Mouse (Mus musculus) neural tube, embryonic 13.5 days (tissue): ENCODE measurements at regions not wholly inside any gene's neighbourhood (a gene's known extent, or its start where the extent isn't known, plus 50 kb on each side); places are given as distances from the start of the nearest gene placed in this dataset.
"Not testable (repeated sequence)": the region's sequence is repeated elsewhere in the genome, so short reads cannot be mapped to it uniquely, and the experiment has no call there.

Source experiments
- ATAC-seq: fragments of 200-750 bp; cut with Nextera tagmentation; 2 replicates; pipeline ENCODE4 v1.8.0; 2017; ENCODE audit warnings: low read depth, mild to moderate bottlenecking, moderate TSS enrichment, moderate library complexity
- H3K27ac ChIP-seq: fragments of 300-500 bp; sonication (generic); replicated peaks from 2 replicates; pipeline ENCODE4 v1.5.1; 2015; ENCODE audit warnings: moderate library complexity, mild to moderate bottlenecking, inconsistent platforms
- H3K27me3 ChIP-seq: fragments of 300-500 bp; sonication (generic); 2 replicates; pipeline ENCODE4 v1.6.1; 2015; ENCODE audit warnings: mild to moderate bottlenecking, inconsistent platforms
- H3K36me3 ChIP-seq: fragments of 300-500 bp; sonication (generic); 2 replicates; pipeline ENCODE4 v1.6.1; 2015; ENCODE audit warnings: mild to moderate bottlenecking, inconsistent platforms
- H3K4me1 ChIP-seq: fragments of 300-500 bp; sonication (generic); replicated peaks from 2 replicates; pipeline ENCODE4 v1.6.1; 2015; ENCODE audit warnings: inconsistent platforms
- H3K4me2 ChIP-seq: fragments of 300-500 bp; sonication (generic); 2 replicates; pipeline ENCODE4 v1.6.1; 2015; ENCODE audit warnings: inconsistent platforms, mild to moderate bottlenecking, moderate library complexity
- H3K4me3 ChIP-seq: fragments of 300-500 bp; sonication (generic); 2 replicates; pipeline ENCODE4 v1.5.1; 2015; ENCODE audit warnings: mild to moderate bottlenecking, inconsistent platforms
- H3K9ac ChIP-seq: fragments of 300-500 bp; sonication (generic); 2 replicates; pipeline ENCODE4 v1.6.1; 2015; ENCODE audit warnings: moderate library complexity, mild to moderate bottlenecking, inconsistent platforms
- H3K9me3 ChIP-seq: fragments of 300-500 bp; sonication (generic); 2 replicates; pipeline ENCODE4 v1.6.1; 2016; ENCODE audit warnings: inconsistent platforms
- WGBS: fragments of 180-500 bp; shearing (Covaris S2); methylation state at CpG from one replicate; pipeline ENCODE4 v1.1.7; 2015; 5-methylcytosine and 5-hydroxymethylcytosine counted together

DNA sequence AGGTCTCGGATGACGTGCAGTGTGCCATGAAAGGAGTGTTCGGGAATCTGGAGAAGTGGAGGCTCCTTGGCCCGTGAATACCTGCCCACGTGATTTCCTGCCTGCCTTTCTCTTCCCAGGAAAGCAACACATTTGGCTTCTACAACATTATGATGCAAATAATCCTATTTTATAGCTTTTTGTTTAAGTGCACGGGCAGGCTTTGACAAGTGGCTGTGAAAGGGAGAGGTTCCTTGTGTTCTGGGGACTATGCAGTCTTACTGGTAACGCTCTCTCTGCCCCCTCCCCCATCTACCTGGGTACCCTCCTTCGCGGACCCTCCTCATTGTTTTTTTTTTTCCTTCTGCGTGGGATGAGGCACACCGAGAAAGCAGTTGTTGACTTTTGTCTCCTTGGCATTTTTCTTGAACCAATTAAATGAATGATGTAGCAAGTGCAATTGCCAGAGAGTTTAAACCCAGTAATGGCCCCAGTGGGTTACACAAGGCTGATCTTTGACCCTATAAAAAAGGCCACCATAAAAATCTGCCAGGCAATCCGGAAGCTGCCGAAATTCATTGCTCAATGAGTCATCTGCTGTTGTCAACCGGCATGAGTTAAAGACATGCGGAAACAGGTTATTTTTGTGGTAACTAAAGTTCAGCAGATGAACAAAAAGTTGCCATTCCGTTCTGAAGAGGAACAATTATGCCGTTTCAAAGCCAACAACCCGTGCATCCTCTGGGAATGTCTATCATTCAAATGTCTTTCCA, 90.7 kb downstream of the Dusp6 start:
- 15% methylated on average over 18 of the region's 18 CpGs for WGBS
- Histone ChIP-seq H3K9me3 (no peaks in the 10 kb centered on the region), H3K4me2 (peak overlapping the region; percentile 43), H3K36me3 (no peaks in the 10 kb centered on the region), H3K4me3 (peak overlapping the region; percentile 10; the same call in 1 of the 2 replicates), H3K4me1 (peaks cover 12% of the 10 kb centered on the region; the same call in 1 of the 2 replicates), H3K27ac (no peak overlapping the region), H3K27me3 (no peaks in the 10 kb centered on the region), H3K9ac (no peak overlapping the region)
- ATAC-seq = no peak

DNA sequence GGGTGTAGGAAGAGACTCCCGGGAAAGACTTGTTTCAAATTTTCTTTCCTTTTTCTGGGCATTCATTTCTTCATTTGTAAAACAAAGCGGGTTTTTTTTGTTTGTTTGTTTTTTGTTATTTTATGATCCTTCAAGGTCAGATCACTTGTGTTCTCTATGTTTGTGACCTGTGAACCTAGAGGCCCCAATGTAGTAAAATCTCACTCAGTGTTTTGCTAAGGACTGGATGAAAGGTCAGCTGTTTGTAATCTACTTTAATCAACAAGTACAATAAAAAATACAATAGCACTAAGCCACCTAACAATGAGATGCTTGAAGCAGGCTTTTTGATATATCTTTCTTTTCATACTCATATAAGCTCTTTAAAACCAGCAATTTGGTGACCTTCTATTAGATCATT, 91.3 kb downstream of the Dusp6 start:
- WGBS = 61% methylated on average over 2 of the region's 2 CpGs
- H3K9me3 ChIP-seq = no peaks in the 10 kb centered on the region

DNA sequence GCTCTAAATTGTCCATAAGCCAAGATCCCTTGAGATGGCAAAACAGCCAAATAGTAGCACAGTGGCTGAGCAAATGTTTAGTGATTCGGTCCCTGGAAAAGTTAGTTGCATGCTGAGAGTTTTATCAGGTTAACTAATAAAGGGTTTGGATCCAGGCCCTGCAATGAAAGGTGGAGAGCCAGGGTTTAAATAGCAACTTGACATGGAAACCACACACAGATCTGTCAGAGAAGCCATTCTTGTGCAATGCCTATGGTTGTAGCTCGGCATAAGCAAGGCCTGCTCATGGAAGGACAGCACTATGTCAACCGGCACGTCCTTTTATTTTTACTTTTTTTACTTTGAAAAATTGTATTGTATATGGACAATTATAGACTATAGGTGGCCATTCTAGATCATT, 92.3 kb downstream of the Dusp6 start:
- Histone ChIP-seq H3K36me3 (no peaks in the 10 kb centered on the region), H3K27ac (no peak overlapping the region), H3K4me1 (peaks cover 12% of the 10 kb centered on the region; the same call in 1 of the 2 replicates), H3K4me3 (no peak overlapping the region), H3K4me2 (no peak overlapping the region), H3K9ac (no peak overlapping the region), H3K9me3 (no peaks in the 10 kb centered on the region), H3K27me3 (no peaks in the 10 kb centered on the region)
- ATAC-seq = no peak
- WGBS = 93% methylated on average over 4 of the region's 4 CpGs

More for the DNA sequence above, 91.3 kb downstream of the Dusp6 start:
- no peak for ATAC-seq
- Histone ChIP-seq H3K36me3 (no peaks in the 10 kb centered on the region), H3K4me2 (no peak overlapping the region), H3K27ac (no peak overlapping the region), H3K4me3 (no peak overlapping the region), H3K4me1 (peaks cover 12% of the 10 kb centered on the region; the same call in 1 of the 2 replicates), H3K27me3 (no peaks in the 10 kb centered on the region), H3K9ac (no peak overlapping the region)

DNA sequence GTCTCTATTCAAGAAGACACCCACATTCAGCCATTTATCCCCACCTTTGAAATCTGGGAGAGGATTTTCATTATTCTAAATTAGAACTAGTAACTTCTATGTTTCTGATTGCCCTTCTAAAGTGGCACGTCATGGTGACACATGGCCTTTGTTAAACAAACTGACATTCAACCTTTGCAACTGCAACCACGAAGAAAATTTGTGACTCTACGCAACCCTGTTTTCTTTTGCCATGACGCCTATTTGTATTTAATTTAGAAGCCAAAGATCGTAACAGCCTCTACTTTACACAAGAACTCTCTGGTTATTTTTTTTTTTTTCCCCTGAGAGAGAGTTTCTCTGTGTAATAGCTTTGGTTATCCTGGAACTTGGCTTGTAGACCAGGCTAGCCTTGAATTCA, 93.2 kb downstream of the Dusp6 start:
- Histone ChIP-seq H3K4me3 (no peak overlapping the region), H3K9ac (no peak overlapping the region), H3K4me2 (no peak overlapping the region), H3K27me3 (no peaks in the 10 kb centered on the region), H3K36me3 (no peaks in the 10 kb centered on the region), H3K4me1 (peaks cover 12% of the 10 kb centered on the region; the same call in 1 of the 2 replicates), H3K9me3 (no peaks in the 10 kb centered on the region), H3K27ac (no peak overlapping the region)
- no peak for ATAC-seq
- 79% methylated on average over 5 of the region's 5 CpGs for WGBS

DNA sequence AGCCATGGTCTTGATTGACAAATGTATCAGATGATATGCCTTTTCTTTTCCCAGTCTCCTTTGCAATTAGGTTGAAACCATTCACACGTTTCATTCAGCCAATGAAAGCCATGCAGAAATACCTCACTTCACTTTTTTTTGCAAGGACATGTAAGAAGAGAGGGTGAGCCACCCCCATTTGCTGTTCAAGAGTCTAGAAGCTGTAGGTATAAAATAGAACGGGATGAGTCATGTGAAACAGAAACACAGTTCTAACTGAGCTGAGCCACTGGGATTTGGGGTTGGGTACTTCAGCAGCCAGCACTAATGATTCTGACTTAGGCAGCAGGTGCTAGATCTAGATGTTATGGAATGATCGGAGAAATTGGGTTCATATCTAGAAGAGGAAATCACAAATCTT, 93.9 kb downstream of the Dusp6 start:
- H3K27me3 ChIP-seq = no peaks in the 10 kb centered on the region
- ATAC-seq = no peak
- WGBS = 79% methylated on average over 3 of the region's 3 CpGs

DNA sequence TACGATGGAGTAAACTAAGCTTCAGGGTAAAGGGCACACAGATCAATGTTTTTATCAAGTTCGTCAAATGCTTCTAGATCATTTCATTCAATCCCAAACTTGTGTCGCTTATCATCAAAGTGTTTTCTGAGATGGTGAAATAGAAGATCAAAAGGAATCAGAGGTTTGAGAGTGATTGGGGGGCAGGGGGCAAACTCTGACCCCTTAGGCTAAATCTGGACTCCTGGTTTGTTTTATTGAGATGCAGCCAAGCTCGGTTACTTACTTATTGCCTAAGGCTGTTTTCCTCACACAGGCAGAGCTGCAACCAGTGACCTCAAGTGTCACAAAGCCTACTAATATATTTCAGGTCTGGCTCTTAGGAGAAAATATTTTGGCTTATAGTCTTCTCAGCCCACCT, 94.3 kb downstream of the Dusp6 start:
- Histone ChIP-seq H3K4me2 (no peak overlapping the region), H3K9ac (no peak overlapping the region), H3K9me3 (no peaks in the 10 kb centered on the region), H3K36me3 (no peaks in the 10 kb centered on the region), H3K4me1 (peaks cover 12% of the 10 kb centered on the region; the same call in 1 of the 2 replicates), H3K27me3 (no peaks in the 10 kb centered on the region), H3K4me3 (no peak overlapping the region), H3K27ac (no peak overlapping the region)
- 82% methylated on average over 4 of the region's 4 CpGs for WGBS
- ATAC-seq = no peak

More for the DNA sequence above, 93.9 kb downstream of the Dusp6 start:
- Histone ChIP-seq H3K4me1 (peaks cover 12% of the 10 kb centered on the region; the same call in 1 of the 2 replicates), H3K9ac (no peak overlapping the region), H3K9me3 (no peaks in the 10 kb centered on the region), H3K36me3 (no peaks in the 10 kb centered on the region), H3K4me2 (no peak overlapping the region), H3K27ac (no peak overlapping the region), H3K4me3 (no peak overlapping the region)

DNA sequence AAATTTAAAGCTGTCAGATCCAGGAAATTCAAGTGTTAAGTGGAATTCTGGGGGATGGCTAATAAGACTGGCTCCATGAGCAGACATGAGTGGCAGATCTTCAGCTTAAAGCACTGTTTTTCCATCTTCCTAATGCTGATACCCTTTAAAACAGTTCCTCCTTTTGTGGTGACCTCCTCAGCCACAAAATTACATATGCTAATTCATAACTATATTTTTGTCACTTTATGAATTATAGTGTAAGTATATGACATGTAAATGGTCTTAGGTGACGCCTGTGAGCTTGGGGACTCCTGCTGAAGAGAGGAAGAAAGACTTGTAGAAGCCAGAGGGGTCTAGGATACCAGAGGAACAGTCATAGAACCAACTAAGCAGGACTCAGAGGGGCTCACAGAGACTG, 95.2 kb downstream of the Dusp6 start:
- WGBS = 79% methylated on average over 1 of the region's 1 CpGs
- no peaks in the 10 kb centered on the region for H3K9me3 ChIP-seq
- no peak overlapping the region for H3K4me2 ChIP-seq
- H3K27ac ChIP-seq = no peak overlapping the region
- no peak overlapping the region for H3K9ac ChIP-seq
- ATAC-seq = no peak
- H3K4me1 ChIP-seq = peaks cover 9% of the 10 kb centered on the region; the same call in 1 of the 2 replicates
- H3K27me3 ChIP-seq = no peaks in the 10 kb centered on the region
- no peaks in the 10 kb centered on the region for H3K36me3 ChIP-seq
- no peak overlapping the region for H3K4me3 ChIP-seq

DNA sequence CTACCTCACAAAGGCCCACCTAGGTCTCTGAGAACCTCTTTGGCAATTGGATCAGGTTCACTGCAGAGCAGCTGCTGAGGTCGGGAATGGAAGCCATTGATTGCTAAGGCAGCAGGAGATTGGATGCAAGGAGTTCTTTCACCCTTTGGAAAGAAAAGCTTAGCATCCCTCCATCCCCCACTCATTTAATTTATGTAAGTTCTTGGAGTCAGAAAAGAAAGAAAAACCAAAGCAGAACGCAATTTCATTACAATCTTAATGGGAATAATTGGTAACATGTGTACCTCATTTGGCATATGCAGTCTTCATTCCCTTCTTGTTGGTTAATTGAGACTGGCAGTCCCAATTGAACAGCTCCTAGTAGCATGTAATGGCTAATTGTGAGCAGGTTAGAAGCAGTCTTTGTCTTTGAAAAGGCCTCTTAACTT, 96.4 kb downstream of the Dusp6 start:
- no peaks in the 10 kb centered on the region for H3K9me3 ChIP-seq
- ATAC-seq = no peak
- H3K27ac ChIP-seq = no peak overlapping the region
- no peak overlapping the region for H3K4me3 ChIP-seq
- no peaks in the 10 kb centered on the region for H3K36me3 ChIP-seq
- H3K9ac ChIP-seq = no peak overlapping the region
- 42% methylated on average over 2 of the region's 2 CpGs for WGBS
- H3K4me1 ChIP-seq = no peaks in the 10 kb centered on the region
- no peak overlapping the region for H3K4me2 ChIP-seq
- no peaks in the 10 kb centered on the region for H3K27me3 ChIP-seq

DNA sequence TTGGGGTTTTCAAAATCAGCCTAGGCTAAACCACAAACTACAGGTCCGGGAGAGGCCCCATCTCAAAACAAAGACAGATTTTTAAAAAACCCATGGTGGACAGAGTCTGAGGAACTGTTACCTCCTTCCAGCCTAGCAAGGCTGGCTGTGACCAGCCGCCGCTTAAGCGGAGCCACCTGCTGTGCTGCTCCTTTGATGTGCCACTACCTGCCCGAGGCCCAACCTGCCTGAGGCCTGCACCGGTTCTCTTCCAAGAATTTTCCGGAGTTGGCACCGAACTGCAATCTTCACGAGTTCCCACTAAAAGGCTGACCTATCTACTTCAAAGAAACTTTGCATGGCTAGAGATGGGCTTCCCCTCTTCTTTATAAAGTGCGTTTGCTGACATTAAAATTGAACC, 97.6 kb downstream of the Dusp6 start:
- not testable (repeated sequence) for H3K27me3 ChIP-seq, H3K9me3 ChIP-seq, ATAC-seq, H3K36me3 ChIP-seq, H3K4me3 ChIP-seq, H3K4me1 ChIP-seq, H3K9ac ChIP-seq, H3K27ac ChIP-seq, H3K4me2 ChIP-seq
- 53% methylated on average over 10 of the region's 10 CpGs for WGBS

DNA sequence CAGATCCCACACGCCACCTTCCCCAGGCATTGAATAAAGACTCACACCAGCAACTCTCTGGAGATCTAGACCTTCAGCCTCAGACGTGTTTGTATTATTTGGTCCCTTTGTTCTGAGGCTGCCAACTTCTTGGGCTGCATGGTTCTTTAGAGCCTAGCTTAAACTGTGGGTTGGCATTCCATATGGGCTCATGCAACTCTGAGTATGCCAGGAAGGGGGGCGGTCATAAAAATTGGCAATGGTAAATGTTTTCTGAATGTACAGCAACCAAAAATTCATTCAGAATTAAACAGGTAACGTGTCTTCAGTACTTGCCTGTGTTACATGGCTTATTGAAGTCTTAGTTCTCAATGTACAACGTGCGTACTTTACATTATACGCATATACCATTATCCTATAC, 103.1 kb downstream of the Dusp6 start:
- no peak overlapping the region for H3K4me2 ChIP-seq
- no peaks in the 10 kb centered on the region for H3K4me1 ChIP-seq
- H3K9ac ChIP-seq = no peak overlapping the region
- no peak overlapping the region for H3K4me3 ChIP-seq
- H3K36me3 ChIP-seq = no peaks in the 10 kb centered on the region
- 83% methylated on average over 7 of the region's 7 CpGs for WGBS
- H3K9me3 ChIP-seq = no peaks in the 10 kb centered on the region
- no peak for ATAC-seq
- no peak overlapping the region for H3K27ac ChIP-seq
- H3K27me3 ChIP-seq = no peaks in the 10 kb centered on the region

DNA sequence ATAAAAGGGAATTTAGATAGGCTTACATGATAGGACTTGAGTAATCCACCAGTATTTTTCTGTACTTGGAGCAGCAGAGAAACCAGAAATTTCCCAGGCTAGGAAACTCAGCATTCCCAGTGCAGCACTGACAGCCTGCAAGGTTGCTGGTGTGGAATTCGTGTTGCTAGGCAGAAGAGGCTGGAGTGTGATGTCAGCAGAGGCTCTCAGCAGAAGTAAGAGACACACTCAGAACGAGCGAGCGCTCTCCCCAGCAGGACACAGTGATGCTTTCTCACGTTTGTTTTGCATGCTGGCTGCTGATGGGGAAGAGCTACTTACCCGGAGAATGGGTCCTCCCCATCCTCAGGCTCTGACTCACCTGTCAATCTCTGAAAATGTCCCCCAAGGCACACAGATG, 104.7 kb downstream of the Dusp6 start:
- Histone ChIP-seq H3K27me3 (no peaks in the 10 kb centered on the region), H3K4me2 (no peak overlapping the region), H3K9me3 (no peaks in the 10 kb centered on the region), H3K9ac (no peak overlapping the region), H3K27ac (no peak overlapping the region), H3K4me1 (no peaks in the 10 kb centered on the region), H3K36me3 (no peaks in the 10 kb centered on the region), H3K4me3 (no peak overlapping the region)
- no peak for ATAC-seq
- WGBS = 49% methylated on average over 6 of the region's 6 CpGs

DNA sequence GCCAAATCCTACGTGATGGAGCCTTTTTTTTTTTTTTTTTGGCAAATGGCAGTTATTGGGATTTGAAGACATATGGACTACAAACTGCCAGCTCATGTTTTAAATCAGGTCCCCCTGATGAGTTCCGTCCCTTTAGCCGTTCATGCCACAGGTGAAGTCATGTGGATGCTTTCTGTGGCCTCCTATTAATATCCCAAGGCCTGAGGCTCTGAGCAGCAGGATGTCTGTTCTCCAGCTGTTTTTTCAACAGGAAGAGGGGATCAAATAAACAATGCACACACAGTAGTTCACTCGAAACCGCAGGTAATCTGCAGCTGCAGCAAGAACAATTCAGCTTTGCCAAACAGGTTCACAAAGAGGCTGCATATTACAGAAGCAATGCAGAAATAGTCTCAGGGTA, 112.1 kb downstream of the Dusp6 start:
- 66% methylated on average over 5 of the region's 5 CpGs for WGBS
- H3K9ac ChIP-seq = no peak overlapping the region
- no peaks in the 10 kb centered on the region for H3K27me3 ChIP-seq
- no peaks in the 10 kb centered on the region for H3K36me3 ChIP-seq
- no peaks in the 10 kb centered on the region for H3K9me3 ChIP-seq
- no peaks in the 10 kb centered on the region for H3K4me1 ChIP-seq
- no peak overlapping the region for H3K4me3 ChIP-seq
- ATAC-seq = no peak
- no peak overlapping the region for H3K27ac ChIP-seq
- H3K4me2 ChIP-seq = no peak overlapping the region

DNA sequence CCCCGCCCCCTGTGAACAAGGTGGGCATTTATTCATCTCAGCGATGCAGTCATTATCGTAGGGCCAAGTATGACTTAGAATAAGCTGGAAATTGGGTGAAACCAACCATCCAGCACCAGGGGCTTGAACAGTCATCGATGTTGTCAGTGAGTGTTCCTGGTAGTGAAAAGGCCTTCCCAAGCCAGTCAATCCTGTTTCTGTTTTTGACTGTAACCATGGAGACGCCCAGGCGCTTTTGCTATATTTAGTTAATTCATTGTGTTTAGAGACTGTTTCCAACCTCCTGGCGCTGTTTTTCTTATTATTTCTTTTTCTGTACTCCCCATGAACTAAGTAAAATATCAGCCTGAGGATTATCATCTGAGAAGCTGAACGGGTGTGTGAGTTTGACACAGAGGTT, 113.4 kb downstream of the Dusp6 start:
- no peaks in the 10 kb centered on the region for H3K4me1 ChIP-seq
- no peak for ATAC-seq
- H3K36me3 ChIP-seq = no peaks in the 10 kb centered on the region
- no peak overlapping the region for H3K4me2 ChIP-seq
- H3K4me3 ChIP-seq = no peak overlapping the region
- H3K9me3 ChIP-seq = no peaks in the 10 kb centered on the region
- WGBS = 78% methylated on average over 8 of the region's 8 CpGs
- H3K9ac ChIP-seq = no peak overlapping the region
- no peak overlapping the region for H3K27ac ChIP-seq
- H3K27me3 ChIP-seq = no peaks in the 10 kb centered on the region
